Mouse (Mus musculus) CH12F3 (cell line): ENCODE results near the gene Lars2.
"Not testable (repeated sequence)": the region's sequence is repeated elsewhere in the genome, so short reads cannot be mapped to it uniquely, and the experiment has no call there.

Experiments
- in situ Hi-C: fragments of 300-500 bp; cut with MboI; formaldehyde crosslinking; loops from 2 replicates; pipeline ENCODE4 v1.14.3; 2020; ENCODE audit warnings: low sequenced_read_pairs

The Lars2 gene

GRCm38 (mm10) chr9:123388087-123389007 lies 21.6 kb downstream of the Lars2 start:
- in situ Hi-C loops = not testable (repeated sequence)

GRCm38 (mm10) chr9:123391140-123391849 lies 24.6 kb downstream of the Lars2 start:
- in situ Hi-C loops = no loop called here

DNA sequence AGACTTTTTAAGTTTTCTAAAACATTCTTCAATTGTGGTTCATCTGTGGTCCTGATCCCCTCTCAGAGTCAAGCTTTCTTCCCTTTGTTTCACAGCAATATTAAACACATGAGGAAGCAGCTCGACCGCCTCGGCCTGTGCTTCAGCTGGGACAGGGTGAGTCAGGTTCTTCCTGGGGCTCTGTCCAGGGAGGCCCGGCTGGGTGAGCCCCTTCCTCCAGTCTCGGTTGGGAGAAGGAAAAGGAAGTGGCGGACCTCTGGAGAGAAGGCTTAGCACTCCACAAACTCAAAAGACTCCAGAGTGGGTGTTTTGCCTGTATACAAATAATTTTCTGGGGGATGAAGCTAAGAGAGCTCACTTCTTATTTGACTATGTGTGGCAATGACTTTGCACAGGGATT lies 28.1 kb downstream of the Lars2 start:
- in situ Hi-C loops = no loop called here

GRCm38 (mm10) chr9:123397701-123398100 lies 31.0 kb downstream of the Lars2 start:
- in situ Hi-C loops = no loop called here

DNA sequence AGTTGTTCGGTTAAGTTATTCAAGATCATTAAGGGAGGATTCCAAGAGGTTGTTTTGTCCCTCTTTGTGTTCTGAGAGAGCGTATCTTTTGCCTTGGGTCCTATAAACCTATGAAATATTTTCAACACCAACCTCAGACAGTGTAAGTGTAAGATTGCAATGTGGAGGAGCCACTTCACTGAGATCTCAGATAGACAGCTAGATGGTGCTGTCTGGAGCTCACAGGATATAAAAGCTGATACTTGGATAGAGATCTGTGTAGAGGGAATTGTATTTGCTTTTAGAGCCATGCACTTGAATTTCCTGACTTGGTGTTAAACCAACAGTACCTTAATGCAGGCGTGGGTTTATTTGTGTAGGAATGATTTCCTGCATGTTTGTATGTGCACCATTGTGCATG lies 35.5 kb downstream of the Lars2 start:
- in situ Hi-C loops = no loop called here

- in situ Hi-C loops = no loop called here
These were observed 36.3 kb downstream of the Lars2 start for GRCm38 (mm10) chr9:123403031-123403430.

GRCm38 (mm10) chr9:123405231-123405630 lies 38.5 kb downstream of the Lars2 start:
- in situ Hi-C loops = no loop called here

DNA sequence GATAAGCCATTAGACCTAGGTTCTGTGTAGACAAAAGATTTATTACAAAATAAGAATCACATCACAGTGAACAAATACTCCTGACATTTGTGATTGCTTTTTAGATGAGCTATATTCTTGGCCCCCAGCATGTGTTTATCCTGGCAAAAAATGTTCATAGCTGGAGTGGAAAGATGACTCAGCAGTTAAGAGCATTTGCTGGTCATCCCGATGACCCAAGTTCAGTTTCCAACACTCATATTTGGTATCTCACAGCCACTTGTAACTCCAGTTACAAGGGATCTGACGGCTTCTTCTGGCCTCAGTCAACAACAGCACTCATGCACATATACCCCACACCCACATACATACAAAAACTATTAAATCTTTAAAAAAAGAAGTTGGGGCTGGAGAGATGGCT lies 42.0 kb downstream of the Lars2 start:
- in situ Hi-C loops = no loop called here

- in situ Hi-C loops = no loop called here
These were observed 63.1 kb downstream of the Lars2 start for GRCm38 (mm10) chr9:123429863-123430262.

- in situ Hi-C loops = no loop called here
These were observed 64.2 kb downstream of the Lars2 start for GRCm38 (mm10) chr9:123430973-123431372.

DNA sequence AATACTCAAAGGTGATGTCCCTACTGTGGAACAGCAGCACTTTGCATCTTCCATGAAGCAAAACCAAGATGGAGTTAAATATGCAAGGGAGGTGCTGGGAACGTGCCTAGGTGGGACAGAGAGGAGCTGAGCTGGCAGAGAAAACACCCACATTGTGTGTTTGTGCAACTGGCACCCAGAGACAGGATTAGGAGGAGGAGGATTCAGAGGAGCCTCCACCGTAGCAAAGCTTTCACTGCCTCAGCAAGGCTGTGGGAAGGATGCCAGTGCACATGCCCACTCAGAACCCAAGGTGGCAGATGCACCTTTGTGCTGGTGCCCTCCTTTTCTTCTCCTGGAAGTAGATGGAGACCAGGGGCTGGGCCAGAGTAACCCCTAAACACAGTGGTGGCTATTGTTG lies 71.5 kb downstream of the Lars2 start:
- in situ Hi-C loops = no loop called here

DNA sequence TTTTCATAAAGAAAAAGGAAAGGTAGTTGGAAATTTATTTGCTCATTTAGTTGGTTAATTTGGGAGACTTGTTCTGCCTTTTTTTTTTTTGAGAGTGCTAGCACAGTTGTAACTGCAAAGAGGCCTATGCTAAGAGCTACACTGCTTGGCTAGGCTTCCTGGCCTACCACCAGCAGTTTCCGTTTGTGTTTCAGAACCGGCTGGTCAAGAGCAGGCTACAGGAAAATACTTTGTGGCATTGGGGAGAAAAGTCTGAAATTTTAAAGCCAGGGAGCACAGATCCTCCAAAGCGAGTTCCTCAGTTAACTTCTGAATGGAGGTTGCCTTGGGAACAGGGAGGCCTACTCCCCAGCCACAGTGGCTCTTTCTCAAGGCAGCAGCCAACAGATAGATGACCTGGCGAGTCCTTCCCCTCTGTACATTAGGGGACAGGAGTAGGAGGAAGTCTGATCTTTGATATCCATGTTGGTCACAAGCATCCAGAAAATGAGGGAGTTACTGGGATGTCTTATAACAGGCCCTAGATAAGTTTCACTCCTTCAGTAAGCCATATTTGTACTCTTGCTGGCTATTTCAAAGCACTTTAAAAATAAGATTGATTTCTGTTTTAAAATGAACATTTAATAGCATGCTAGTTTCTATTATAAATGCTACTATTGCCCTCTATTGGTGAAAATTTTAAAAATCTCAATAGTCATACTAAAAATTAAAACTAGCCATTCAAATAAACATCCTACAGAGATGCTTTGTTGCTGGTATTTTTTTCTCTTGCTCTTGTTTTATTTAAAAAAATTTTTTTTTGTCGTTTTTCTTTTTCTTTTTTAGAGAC lies 73.7 kb downstream of the Lars2 start:
- in situ Hi-C loops = loop anchor here (10.0 kb wide), 2 partner anchors 186 to 286 kb away; partner anchors contain the start of gene Clec3b

- in situ Hi-C loops = loop anchor here (10.0 kb wide), 2 partner anchors 192 to 292 kb away; partner anchors contain the start of gene Clec3b
These were observed 80.4 kb downstream of the Lars2 start for GRCm38 (mm10) chr9:123447101-123447500.

- in situ Hi-C loops = loop anchor here (10.0 kb wide), 2 partner anchors 194 to 294 kb away; partner anchors contain the start of gene Clec3b
These were observed 81.9 kb downstream of the Lars2 start for GRCm38 (mm10) chr9:123448594-123448993.

GRCm38 (mm10) chr9:123450174-123450573 lies 83.4 kb downstream of the Lars2 start:
- in situ Hi-C loops = loop anchor here (5.0 kb wide), 1 partner anchor 72 kb away; no protein-coding TSS in a partner anchor

DNA sequence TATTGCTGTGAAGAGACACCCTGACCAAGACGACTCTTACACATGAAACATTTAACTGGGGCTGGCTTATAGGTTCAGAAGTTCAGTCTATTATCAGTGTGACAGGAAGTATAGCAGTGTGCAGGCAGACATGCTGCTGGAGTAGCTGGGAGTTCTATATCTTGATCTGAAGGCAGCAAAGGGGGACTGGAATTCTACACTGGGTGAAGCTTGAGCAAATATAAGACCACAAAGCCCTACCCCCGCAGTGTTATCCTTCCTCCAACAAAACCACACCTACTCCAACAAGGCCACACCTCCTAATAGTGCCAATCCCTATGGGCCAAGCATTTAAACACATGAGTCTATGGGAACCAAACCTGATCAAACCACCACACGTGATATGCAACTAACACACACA lies 85.0 kb downstream of the Lars2 start:
- in situ Hi-C loops = loop anchor here (5.0 kb wide), 1 partner anchor 71 kb away; no protein-coding TSS in a partner anchor

DNA sequence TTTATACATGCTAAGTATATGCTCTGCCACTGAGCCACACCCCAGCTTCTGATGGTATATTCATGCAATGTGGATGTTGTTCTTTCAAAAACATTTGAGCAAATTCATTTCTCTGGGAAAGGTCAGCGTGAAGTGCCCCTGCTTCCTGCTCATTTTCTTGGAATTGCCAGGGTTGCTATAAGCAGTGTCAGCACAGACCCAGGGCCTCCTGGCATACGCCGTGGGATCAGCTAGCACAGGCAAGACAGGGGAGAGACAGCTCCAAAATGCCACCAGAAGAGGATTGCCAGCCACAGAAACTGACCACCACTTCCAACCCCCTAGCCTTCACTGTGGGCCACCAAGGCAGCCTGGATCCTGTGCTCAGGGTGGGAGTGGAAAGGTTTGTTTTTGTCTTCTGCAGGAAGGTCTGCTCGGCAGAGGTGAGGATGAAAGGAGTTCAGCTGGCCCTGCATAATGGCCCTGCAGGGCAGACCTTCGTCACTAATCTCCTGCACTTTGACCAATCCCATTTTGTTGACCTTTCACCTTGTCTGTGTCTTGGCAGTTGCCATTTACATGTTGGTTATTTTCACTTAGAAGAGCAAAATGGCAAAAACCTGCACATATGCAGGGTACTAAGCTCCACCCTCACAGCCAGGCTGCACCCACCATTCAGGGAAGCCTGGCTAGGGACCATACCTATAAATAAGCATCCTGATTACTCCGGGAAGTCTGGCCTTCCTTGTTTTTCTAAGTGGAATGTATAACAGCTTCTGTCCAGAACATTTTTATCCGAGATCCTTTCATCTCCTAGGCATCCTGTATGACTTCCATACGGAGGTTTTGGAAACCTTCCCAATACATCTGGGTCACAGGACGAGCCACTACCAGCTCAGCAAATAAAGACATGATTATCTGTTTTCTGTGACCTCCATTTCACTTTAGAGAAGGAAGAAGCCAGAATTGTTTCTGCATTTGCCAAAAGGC lies 90.2 kb downstream of the Lars2 start:
- in situ Hi-C loops = no loop called here

DNA sequence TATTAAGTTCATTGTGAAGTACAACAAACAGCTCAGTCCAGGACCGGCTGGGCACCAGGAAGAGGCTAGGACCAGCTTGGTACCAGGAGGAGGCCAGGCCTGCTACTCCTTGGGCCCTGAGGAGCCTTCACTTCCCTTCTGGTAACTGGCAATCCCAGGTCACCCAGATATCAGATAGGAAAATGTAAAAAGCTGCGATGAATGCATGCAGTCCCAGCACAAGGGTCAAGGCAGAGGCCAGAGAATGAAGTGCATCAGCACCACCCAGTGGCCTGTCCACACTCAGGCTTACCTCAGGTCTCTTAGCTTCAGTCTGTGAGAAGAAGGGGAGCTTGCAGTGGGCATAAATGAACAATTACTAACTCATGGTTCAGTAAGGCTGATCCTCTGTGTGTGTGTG lies 90.9 kb downstream of the Lars2 start:
- in situ Hi-C loops = no loop called here

DNA sequence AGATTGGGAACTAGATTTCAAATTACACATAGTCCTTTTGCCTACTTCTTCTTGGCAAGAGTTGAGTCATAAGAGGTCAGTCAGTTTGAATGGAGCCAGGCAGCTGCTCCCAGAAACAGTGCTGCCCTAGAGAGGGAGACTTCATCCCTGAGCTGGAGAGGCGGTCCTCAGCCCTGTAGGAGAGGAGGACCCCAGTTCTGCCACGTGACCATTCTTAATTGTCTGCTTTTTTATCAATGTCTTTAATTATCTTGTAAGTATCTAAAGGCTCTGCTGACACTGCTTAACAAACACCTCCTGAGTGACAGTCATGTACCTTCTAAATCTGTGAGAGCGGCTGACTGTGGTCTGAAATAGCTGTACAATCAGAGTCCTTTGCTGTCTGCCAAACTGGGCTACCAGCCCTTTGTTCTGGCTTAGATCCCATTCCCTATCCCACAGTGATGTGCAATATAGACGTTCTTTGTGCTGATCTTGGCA lies 100.5 kb downstream of the Lars2 start:
- in situ Hi-C loops = no loop called here
